Mouse (Mus musculus): ENCODE measurements at regions not wholly inside any gene's neighbourhood (a gene's known extent, or its start where the extent isn't known, plus 50 kb on each side); places are given as distances from the start of the nearest gene placed in this dataset.

DNA sequence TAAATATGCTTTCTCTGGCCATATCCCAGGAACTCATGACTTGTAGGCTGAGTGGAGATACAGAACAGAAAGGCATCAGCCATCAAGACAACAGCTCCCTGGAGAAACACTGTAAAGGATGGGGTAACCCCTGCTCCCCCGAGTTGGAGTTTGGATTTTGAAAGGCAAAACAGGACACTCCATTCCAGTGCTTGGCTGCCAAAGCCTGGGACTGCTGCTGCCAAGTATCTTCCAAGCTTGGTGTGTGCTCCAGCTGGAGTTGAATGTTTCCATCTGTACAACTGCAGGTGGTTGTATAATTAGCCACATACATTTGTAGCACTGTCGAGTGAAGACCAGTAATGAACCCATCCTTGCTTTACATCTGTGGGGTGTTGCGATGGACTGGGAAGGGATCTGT, 62.1 kb downstream of the 4933412E24Rik start:
- peak; percentile 20 for DNase-seq

DNA sequence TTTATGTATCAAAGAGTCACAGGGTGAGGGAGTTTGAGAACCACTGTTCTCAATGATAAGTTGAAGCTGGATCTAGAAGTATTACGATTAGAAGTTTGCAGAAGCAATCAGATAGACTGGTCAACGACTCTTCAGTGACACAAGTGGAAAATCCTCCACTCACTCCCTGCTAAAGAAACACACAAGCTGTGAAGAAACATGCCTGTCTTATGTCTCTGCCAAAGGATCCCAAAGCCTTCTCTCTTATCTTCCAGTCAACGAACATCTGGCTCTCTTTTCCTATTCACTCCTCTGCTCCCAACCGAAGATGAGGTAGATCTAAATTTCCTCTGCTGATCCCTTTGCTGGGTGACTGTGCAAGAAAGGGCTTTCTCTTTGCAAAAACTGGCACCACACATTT, 62.6 kb downstream of the 4933412E24Rik start:
- peak; percentile 1 for DNase-seq

DNA sequence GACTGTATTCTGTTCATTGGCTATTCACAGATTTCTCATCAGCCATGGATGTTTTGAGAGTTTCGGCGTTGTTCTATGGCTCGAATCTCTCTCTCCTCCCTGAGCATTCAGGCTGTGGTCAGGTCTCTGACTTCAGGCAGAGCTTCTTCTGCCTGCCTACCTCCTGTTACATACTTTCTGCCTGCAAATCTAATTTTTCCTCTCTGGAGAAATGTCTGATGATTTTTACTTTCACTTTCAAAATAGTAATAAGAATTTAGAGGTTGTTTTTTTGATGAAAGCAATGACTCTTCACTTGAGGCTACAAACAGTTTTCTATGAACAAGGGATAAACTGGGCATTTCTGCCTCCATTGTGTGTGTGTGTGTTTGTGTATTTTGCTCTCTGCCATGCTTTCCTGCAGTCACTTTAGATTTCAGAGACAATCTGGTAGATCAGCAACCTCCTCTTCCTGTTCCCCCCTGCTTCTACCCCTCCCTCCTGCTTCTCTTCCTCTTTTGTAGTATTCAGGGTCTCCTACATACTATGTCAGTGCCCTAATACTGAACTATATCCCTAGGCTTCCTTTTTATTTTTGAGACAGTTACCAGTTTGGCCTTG, 65.7 kb downstream of the 4933412E24Rik start:
- no peak for DNase-seq

DNA sequence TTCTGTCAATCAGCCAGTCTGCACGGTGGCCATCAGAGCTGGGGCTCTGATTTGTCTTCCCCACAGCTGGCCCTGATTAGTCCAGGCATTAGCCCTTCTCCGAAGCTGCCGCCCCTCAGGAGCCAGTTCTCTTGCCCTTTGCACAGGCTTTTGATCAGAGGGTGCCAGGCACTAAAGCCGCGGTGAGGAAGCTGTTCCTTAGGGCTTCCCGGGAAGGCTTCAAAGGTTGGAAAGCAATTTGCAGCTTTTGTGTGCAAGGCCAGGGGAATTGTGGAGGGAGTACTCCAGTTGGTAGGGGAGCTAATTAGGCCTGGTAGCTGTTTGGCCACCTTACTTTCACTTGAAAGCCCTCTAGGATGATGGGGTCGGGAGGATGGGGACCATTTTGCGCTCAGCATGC, 71.2 kb downstream of the 4933412E24Rik start:
- no peak for DNase-seq

DNA sequence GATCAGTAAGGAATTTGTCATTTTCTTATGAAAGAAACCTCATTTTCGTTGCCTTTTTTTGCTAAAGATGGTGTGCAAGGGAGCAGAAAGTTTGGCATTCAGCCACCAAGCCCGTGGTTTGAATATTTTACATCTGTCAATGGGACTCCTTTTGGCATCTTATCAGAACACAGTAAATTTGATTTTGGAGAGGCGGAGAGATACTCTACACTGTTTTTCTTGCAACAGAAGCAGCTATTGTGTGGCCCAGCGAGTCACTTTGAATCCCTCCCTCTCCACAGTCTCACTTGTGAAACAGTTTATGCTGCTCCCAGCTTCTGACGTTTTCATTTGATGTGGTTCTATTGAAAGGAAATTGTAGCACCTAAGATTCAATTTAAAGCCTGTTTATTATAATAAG, 79.9 kb downstream of the 4933412E24Rik start:
- no peak for DNase-seq

DNA sequence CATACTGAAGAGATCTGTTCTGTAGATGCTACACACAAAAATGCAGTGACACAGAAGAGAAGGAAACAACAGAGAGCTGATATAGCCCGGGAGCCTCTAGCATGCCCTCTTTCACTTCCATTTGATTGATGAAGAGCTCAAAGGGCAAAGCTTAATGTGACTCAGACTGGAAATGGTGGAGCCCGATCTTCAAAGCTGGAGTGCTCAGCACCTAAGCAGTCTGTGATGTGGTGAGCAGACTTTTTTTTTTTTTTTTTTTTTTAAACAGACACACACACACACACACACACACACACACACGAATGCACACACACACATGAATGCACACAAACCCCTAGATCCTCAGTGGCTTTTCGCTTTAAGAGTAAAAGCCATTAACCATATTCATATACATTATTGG, 102.6 kb downstream of the 4933412E24Rik start:
- no peak for DNase-seq

DNA sequence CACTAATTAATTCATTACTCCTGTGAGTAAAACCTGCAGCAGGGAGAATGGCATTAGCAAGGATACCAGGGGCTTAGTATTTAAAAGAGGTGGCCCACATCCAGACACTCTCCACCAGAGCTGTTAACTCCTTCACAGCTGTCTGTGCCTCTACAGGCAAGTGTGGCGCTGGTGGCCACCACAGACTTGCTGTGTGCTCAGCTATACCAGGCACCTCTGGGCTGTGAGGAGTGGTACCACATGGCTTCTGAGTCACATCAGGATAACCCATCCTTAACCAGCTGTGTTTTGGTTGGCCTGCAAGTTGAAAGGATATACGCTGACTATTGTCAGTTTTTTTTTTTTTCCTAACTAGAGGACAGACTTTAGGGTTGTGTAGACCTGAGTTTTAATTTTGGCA, 108.1 kb downstream of the 4933412E24Rik start:
- DNase-seq: no peak

DNA sequence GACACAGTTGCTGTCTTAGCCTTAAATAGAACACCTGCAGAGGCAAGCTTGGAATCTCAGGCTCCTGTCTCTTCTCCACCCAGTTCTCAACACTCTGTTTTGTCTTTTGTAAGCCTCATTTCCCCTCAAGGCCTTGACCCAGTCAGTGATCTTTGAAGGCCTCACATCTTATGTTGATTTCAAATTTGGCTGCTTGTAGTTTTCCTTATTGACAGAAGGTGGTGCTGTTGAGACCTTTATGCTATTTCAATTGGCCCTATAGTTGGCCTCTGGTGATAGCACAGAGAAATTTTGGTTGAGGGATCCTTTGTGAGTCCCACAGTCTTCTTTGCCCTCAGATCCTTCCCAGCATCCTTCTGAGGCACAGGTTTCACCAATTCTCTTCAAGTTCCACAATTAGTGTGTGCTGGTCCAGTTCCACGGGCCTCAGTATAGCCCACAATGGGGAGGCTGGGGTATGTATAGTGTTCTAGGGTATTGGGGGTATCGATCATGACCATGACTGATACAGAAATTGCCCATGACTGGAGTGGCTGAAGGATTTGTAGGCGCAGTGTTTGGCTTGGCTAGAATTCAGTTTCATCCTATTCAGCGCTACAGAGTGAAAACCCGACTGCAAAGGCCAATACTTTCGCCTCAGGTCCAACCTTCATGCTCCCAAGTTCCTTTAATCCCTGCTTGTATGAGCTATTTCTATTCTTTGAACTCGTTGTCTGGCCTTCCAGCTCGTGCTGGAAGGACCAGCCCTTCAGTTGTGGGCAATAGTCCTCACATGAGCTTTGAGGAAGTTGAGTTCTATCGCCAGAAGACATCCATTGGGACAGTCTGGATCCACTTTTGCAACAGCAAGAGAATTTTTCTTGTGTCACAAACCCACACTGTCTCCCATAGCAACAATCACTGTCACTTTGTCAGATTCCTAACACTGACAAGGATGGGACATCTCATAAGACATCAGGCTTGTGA, 110.3 kb downstream of the 4933412E24Rik start:
- no peak for DNase-seq

DNA sequence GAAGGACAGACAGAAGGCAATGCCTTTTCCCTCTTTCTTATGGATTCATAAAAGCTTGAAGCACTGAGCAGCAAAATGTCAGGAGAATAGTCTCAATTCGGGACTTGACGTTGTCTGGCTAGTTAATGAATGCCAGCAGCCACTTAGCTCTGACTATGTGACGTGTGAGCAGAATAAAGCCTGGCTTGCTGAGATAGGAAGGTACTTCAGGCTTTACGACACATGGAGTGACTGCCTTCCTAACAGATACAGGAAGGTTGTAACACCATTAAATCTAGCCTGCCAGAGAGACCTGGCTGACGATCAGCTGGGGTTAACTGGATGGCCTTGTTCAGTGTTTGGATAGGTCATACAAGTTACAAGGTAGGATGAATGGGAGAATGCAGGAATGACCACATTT, 111.7 kb downstream of the 4933412E24Rik start:
- no peak for DNase-seq

DNA sequence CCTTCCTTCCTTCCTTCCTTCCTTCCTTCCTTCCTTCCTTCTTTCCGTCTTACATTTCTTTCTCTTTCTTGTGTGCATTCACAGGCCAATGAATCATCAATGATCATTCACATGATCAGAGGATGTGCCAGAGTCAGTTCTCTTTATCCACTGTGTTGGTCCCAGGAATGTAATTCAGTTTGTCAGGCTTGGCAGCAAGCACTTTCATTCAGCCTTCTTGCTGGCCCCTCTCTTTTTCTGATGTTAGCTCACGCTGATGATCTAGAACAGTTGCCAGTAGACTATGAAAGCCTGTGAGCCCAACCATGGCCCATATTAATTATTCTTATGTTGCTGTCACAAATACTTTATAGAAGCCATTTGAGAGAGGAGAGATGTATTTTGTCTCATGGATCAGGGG, 127.4 kb downstream of the 4933412E24Rik start:
- no peak for DNase-seq

DNA sequence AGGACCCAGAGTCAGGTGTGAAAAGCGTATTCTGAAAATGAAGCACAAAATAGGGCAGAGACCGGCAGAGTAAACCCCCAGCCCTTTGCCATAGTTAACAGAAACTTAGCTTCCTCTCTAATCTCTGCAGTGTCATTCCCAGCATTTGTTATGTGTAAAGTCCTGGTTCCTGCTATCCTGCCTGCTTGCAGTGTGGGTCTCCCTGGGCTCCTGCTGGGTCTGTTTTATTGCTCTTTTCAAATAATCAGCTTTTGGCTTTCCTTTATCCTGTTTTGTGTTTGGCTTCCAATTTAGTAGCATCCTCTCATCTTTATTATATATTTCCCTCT, 128.3 kb downstream of the 4933412E24Rik start:
- DNase-seq: no peak

DNA sequence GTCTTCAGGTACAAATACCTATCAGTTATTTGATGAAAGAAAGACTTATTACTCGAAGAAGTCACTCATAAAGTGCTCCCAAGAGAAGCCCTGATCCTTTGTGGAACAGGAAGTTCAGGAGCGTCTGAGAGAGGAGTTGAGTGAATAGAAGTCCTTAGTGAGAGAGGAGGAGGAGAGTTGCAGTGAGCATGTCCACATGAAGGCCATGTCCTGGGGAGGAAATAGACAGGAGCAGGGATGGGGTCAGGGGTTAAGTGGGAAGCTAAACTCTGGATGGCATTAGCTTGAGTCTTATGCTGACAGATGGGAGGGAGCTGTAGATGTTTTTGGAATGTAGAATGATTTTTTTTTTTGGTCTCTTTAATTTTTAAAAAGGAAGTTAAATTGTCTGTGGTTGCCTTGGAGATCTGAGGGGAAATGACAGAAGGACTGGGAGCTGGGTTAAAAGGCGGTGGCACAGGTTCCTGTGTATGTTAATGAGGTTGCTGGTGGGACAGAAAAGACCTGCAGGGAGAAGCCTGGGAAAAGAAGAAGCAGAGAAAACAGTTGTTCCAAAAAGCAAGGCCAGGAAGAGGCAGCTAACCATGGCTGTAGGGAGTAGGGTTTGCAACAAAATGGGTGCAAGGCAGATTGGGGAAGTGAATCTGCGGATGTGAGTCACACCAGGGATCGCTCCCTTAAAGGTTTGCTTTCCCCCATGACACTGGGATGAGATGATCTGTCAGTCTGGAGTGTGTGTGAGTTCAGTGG, 128.9 kb downstream of the 4933412E24Rik start:
- DNase-seq: no peak

DNA sequence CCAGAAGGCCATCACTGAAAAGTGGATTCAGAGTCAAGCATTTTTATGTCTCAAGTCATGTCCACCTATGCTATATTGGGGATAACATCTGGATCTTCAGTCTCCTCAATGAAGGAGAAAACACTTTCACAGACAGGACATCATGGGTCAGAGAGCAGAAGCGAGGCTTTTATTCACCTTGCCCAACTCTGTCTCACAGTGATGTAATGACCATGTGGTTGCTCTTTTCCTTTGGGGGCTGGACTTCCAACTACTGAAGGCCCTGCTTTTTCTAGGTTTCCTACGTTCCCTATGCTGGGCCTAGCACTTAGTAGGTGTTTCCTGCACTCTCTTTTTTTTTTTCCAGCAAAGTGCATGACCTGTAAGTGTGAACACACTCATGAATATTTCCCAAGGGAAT, 130.4 kb downstream of the 4933412E24Rik start:
- no peak for DNase-seq

DNA sequence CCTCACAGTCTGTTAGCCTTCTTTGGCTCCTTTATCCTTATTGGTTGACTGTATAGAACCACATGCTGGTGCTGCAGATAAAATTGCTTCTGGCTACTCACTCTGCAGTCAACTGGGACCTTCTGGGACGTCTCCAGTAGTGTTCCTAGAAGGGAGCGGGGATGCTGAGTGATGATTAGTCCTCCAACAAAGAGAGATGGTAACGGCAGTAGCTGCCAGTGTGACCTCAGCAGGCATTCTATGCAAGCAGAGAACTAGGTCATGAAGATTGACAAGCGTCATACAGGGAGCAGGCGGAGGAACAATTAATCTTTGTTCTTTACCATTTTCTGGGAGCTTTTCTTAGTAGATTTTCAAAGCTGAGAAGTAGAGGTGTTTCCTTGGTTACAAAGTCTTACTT, 134.0 kb downstream of the 4933412E24Rik start:
- DNase-seq: no peak

DNA sequence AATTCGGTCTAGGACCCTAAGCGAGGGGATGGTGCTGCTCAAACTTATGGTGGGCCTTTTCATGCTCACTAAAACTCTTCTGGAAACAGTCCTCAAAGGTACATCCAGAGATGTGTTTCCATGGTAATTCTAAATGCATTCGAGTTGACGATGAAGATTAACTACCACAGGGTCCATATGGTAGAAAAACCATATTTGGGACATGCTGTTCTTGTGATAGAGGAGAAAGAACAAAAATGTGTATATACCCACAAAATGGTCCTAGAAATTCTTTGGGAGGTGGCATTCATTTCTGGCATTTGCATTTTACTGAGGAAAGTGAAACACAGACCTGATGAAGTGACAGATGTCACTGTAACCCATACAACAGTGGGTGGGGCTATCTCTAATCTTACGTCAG, 136.0 kb downstream of the 4933412E24Rik start:
- no peak for DNase-seq

DNA sequence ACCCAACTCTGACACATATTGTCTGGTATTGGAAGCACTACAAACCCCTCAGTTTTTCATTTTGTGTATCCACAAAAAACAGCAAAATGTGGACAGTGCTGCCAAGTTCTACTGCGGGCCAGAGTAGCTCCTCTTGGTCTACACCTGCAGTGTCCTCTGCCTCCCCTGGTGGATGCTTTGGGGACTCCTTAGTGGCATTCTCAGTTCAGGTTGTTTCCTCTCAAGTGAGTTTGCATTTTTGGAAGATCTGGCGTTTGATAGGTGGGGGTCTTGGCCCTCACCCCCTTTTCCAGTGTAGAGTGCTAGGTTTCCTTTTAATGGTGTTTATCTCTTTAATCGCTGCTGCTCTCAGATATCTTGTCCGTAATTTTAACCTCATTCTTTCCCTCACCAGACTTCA, 137.1 kb downstream of the 4933412E24Rik start:
- DNase-seq: no peak

DNA sequence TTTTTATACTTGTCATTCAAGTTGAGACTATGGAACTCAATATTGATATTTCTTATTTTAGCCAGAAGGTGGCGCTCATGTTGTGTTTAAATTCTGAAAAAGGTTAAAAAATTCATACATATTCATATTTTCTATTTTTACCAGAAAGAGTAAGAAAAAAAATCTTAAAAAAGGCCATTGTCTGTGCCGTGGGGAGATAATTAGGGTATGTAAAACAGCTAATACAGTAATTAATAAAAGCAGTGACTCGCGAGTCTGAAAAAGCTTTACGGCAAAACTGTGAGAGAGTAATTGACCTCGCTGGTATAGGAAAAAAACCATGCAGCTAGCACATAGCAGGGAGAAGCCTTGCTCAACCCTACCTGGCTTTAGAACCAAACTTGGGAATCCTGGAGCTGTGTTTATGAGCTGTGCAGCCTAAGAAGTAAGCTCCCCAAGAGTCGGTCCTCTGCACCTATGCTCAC, 140.1 kb downstream of the 4933412E24Rik start:
- no peak for DNase-seq

DNA sequence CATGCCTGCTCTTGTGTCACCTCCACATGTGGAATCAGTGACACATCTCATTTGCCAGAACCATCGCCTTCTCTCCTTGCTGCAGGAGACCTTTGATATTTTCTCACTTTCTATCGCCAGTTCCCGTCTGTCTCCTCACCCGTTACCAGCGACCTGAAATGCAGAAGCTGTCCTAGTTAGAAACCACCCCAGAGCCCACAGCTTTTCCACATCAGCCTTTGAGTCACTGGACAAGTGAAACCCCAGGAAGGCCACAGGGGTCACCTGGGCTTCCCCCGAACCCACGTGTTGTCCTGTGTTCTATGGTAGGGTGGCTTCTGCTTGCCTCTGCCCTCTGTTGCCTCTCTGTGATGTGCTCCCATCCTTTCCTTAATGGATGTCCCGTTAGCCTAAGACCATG, 149.7 kb downstream of the 4933412E24Rik start:
- DNase-seq: no peak

DNA sequence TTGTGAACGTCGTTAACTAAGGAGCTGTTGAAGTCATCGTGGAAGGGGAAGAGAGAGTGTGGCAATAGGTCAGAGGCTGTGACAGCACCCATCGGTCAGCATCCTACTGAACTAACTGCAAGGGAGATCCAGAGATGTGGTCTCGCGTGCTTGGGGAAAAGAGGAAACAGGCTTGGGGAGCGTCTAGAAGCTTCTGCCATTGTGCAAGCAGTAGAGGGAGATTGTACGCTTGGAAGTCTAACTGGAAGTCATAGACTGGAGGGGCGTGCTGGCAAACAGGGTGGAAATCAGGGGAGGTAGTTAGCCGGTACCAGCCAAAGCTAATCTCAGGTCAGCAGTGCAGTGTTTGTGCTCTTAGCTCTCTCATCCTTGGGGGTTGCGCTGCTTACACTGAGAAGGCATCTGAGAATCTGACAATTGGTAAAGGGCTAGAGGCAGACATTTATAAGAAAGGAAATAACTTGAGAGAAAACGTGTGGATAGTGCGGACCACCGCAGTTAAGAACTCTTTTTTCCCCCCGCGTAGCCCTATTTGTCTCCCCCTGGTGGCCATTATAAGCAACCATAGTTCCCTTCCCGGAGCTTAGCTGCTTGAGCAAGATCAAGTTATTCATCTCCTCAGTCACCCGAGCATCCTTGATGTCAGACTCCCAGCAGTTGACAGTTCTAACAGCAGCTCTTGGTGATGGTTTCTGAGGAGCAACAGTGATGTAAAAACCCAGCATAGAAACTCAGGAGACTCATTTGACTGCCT, 151.5 kb downstream of the 4933412E24Rik start:
- DNase-seq: no peak

DNA sequence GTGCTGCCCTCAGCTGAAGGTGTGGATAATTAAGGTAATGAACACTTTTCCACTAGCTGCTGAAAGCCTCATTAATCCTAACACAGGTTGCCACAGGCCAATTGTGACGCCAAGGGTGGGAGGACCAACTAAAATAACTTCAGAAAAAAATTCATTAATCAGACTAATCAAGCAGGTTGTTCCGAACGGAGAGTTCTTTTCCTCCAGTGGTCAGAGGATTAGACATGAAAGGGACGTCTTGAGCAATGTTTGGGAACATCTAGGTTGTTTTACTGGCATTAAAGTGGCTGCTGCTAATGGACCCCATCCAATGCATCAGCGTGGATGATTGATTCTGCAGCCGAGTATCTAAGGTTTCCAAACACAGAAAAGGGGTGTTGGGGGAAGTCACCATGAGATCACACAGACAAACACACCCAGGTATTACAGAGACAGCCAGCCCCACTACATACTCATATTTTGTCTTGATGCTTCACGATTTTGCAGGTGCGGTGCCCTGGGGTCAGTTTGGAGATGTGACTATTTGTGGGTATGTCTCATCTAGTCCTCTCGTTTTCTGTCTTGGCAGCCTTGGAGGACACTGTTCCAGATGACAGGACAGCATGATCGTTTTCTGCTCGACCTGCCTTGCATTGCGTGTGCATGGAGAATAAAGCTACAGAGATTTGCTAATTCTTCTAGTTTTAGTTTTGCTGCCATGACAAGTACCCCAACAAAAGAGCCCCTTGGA, 164.0 kb downstream of the 4933412E24Rik start:
- no peak for DNase-seq

DNA sequence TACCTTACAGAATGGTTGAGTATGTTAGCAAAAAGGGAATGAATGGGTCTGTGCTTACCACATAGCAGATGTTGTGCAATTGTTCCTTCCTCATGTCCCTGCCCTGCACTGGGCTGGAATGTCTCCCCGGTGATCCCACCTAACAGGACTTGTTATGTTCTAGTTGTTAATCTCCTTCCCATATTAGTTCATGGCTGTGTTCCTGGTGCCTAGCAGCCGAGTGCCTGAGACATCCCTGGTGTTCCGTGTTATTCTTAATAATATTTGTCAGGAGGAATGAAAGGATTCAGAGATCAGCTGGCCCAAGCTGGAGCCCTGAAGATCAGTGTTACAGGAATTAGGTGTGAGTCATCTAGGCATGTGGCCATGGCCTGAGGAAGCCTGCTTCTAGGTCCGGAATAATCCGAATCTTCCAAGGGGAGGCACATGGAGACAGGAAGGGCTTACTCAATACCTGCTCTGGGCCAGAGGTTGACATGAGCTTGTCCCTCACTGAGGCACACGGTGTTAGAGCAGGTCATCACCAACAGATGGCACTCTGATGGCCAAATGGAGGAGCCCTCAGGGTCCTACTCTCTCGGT, 171.2 kb downstream of the 4933412E24Rik start:
- DNase-seq: no peak

DNA sequence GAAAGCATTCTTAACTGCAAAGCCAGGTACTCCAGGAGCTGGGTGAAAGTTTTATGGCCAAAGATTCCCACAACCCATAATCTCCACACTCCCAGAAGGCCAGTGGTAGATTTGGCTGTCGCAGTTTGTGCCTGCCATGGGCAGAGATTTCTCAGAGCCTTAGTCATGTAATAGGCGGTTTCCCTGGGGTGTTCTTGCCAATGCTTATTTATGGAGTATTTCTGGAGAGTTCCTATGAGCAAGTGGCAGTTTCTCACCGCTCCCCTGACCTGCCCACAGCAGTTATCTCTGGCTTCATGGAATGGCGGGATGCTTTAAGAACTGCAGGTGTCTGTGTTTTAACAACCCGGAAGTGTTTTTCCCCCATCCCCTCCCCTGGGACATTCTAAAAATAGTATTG, 179.8 kb downstream of the 4933412E24Rik start:
- no peak for DNase-seq

All from kidney, postnatal 14 days (tissue).